Mouse (Mus musculus) embryonic facial prominence, embryonic 13.5 days (tissue): Measurements from ENCODE around the gene Ptpn13. TPM values are rescaled to one million over a fixed set of nuclear protein-coding genes. Genes with fewer than 3 reads are reported as not detected.

Experiments
- ATAC-seq: fragments of 200-750 bp; cut with Nextera tagmentation; 2 replicates; pipeline ENCODE4 v1.8.0; 2017; ENCODE audit warnings: low read depth; ENCODE audit not compliant: insufficient number of reproducible peaks, insufficient read depth, low FRiP score, low TSS enrichment
- H3K27ac ChIP-seq: fragments of 300-500 bp; sonication (generic); 2 replicates; pipeline ENCODE4 v1.5.1; 2015; ENCODE audit warnings: moderate library complexity, mild to moderate bottlenecking, inconsistent platforms
- H3K27me3 ChIP-seq: fragments of 300-500 bp; sonication (generic); 2 replicates; pipeline ENCODE4 v1.6.1; 2015; ENCODE audit warnings: mild to moderate bottlenecking, inconsistent platforms
- H3K36me3 ChIP-seq: fragments of 300-500 bp; sonication (generic); 2 replicates; pipeline ENCODE4 v1.6.1; 2015; ENCODE audit warnings: mild to moderate bottlenecking, inconsistent platforms
- H3K4me1 ChIP-seq: fragments of 300-500 bp; sonication (generic); 2 replicates; pipeline ENCODE4 v1.6.1; 2015; ENCODE audit warnings: inconsistent platforms
- H3K4me2 ChIP-seq: fragments of 300-500 bp; sonication (generic); 2 replicates; pipeline ENCODE4 v1.6.1; 2015; ENCODE audit warnings: moderate library complexity, mild to moderate bottlenecking, inconsistent platforms
- H3K4me3 ChIP-seq: fragments of 300-500 bp; sonication (generic); 2 replicates; pipeline ENCODE4 v1.5.1; 2015; ENCODE audit warnings: mild to moderate bottlenecking, inconsistent platforms
- H3K9ac ChIP-seq: fragments of 300-500 bp; sonication (generic); 2 replicates; pipeline ENCODE4 v1.6.1; 2015; ENCODE audit warnings: mild to moderate bottlenecking, inconsistent platforms
- H3K9me3 ChIP-seq: fragments of 300-500 bp; sonication (generic); 2 replicates; pipeline ENCODE4 v1.6.1; 2016; ENCODE audit warnings: inconsistent platforms
- WGBS: fragments of 180-500 bp; shearing (Covaris S2); methylation state at CpG from one replicate; pipeline ENCODE4 v1.1.7; 2015; ENCODE audit warnings: mixed read lengths; 5-methylcytosine and 5-hydroxymethylcytosine counted together
- polyA plus RNA-seq: library from polyadenylated mRNA; unstranded; fragments of >200 nt; fragmentation: Nextera tagmentation; extraction: Ambion mirVana; gene quantifications from 2 replicates; pipeline ENCODE4 v1.2.1, GENCODE M21; 2015

Gene Ptpn13
- polyA plus RNA-seq, 1 experiment from 2014 or later, result 18.0 TPM

GRCm38 (mm10) chr5:103598881-103599280 is 173.9 kb downstream of the Ptpn13 start:
- Histone ChIP-seq H3K36me3 (peaks cover 14% of the 10 kb centered on the region), H3K4me2 (no peak overlapping the region), H3K9me3 (no peaks in the 10 kb centered on the region), H3K9ac (no peak overlapping the region), H3K27ac (no peak overlapping the region), H3K27me3 (no peaks in the 10 kb centered on the region), H3K4me1 (peaks cover 28% of the 10 kb centered on the region), H3K4me3 (no peak overlapping the region)
- WGBS, result 64% methylated on average over 5 of the region's 5 CpGs
- ATAC-seq, result no peak

GRCm38 (mm10) chr5:103603115-103603893 is 178.3 kb downstream of the Ptpn13 start:
- ATAC-seq, result no peak
- Histone ChIP-seq H3K9ac (no peak overlapping the region), H3K27ac (peak overlapping the region; percentile 5; the same call in 1 of the 2 replicates), H3K27me3 (no peaks in the 10 kb centered on the region), H3K36me3 (0 out of 2 replicates have a peak, but pooled peaks cover 3% of the 10 kb centered on the region), H3K9me3 (no peaks in the 10 kb centered on the region), H3K4me3 (no peak overlapping the region), H3K4me1 (peaks cover 15% of the 10 kb centered on the region), H3K4me2 (no peak overlapping the region)
- 54% methylated on average over 11 of the region's 11 CpGs for WGBS

GRCm38 (mm10) chr5:103605707-103606106 is 180.7 kb downstream of the Ptpn13 start:
- Histone ChIP-seq H3K9me3 (no peaks in the 10 kb centered on the region), H3K4me3 (no peak overlapping the region), H3K27ac (no peak overlapping the region), H3K9ac (no peak overlapping the region), H3K4me2 (no peak overlapping the region), H3K27me3 (no peaks in the 10 kb centered on the region), H3K4me1 (peaks cover 4% of the 10 kb centered on the region; the same call in 1 of the 2 replicates), H3K36me3 (no peaks in the 10 kb centered on the region)
- ATAC-seq, result no peak
- 77% methylated on average over 7 of the region's 7 CpGs for WGBS

- no peaks in the 10 kb centered on the region for H3K4me1 ChIP-seq
- H3K9me3 ChIP-seq, result no peaks in the 10 kb centered on the region
- no peak overlapping the region for H3K4me3 ChIP-seq
- no peaks in the 10 kb centered on the region for H3K27me3 ChIP-seq
- H3K27ac ChIP-seq, result no peak overlapping the region
- H3K4me2 ChIP-seq, result no peak overlapping the region
- 53% methylated on average over 5 of the region's 5 CpGs for WGBS
- no peaks in the 10 kb centered on the region for H3K36me3 ChIP-seq
- H3K9ac ChIP-seq, result no peak overlapping the region
- ATAC-seq, result no peak
These were observed 185.2 kb downstream of the Ptpn13 start for GRCm38 (mm10) chr5:103610148-103610547.

GRCm38 (mm10) chr5:103610856-103611472 is 186.0 kb downstream of the Ptpn13 start:
- WGBS, result 84% methylated on average over 10 of the region's 10 CpGs
- no peak overlapping the region for H3K27ac ChIP-seq
- no peaks in the 10 kb centered on the region for H3K9me3 ChIP-seq
- H3K27me3 ChIP-seq, result no peaks in the 10 kb centered on the region
- no peak for ATAC-seq
- H3K4me1 ChIP-seq, result 0 out of 2 replicates have a peak, but pooled peaks cover 3% of the 10 kb centered on the region
- H3K36me3 ChIP-seq, result no peaks in the 10 kb centered on the region
- no peak overlapping the region for H3K4me2 ChIP-seq
- H3K9ac ChIP-seq, result no peak overlapping the region
- H3K4me3 ChIP-seq, result no peak overlapping the region

GRCm38 (mm10) chr5:103612316-103612715 is 187.3 kb downstream of the Ptpn13 start:
- ATAC-seq, result no peak
- Histone ChIP-seq H3K4me3 (no peak overlapping the region), H3K27ac (no peak overlapping the region), H3K4me2 (no peak overlapping the region), H3K4me1 (peaks cover 3% of the 10 kb centered on the region; the same call in 1 of the 2 replicates), H3K36me3 (no peaks in the 10 kb centered on the region), H3K9ac (no peak overlapping the region), H3K27me3 (no peaks in the 10 kb centered on the region), H3K9me3 (no peaks in the 10 kb centered on the region)
- WGBS, result 81% methylated on average over 7 of the region's 7 CpGs

GRCm38 (mm10) chr5:103614356-103614755 is 189.4 kb downstream of the Ptpn13 start:
- no peaks in the 10 kb centered on the region for H3K9me3 ChIP-seq
- H3K4me2 ChIP-seq, result no peak overlapping the region
- H3K4me3 ChIP-seq, result no peak overlapping the region
- H3K27ac ChIP-seq, result no peak overlapping the region
- no peak for ATAC-seq
- WGBS, result 83% methylated on average over 7 of the region's 7 CpGs
- no peaks in the 10 kb centered on the region for H3K36me3 ChIP-seq
- peaks cover 3% of the 10 kb centered on the region; the same call in 1 of the 2 replicates for H3K4me1 ChIP-seq
- no peaks in the 10 kb centered on the region for H3K27me3 ChIP-seq
- H3K9ac ChIP-seq, result no peak overlapping the region

GRCm38 (mm10) chr5:103617191-103617590 is 192.2 kb downstream of the Ptpn13 start:
- no peaks in the 10 kb centered on the region for H3K27me3 ChIP-seq
- WGBS, result 64% methylated on average over 9 of the region's 9 CpGs
- no peak overlapping the region for H3K4me3 ChIP-seq
- H3K4me1 ChIP-seq, result peaks cover 16% of the 10 kb centered on the region
- no peaks in the 10 kb centered on the region for H3K36me3 ChIP-seq
- no peak overlapping the region for H3K27ac ChIP-seq
- no peak overlapping the region for H3K4me2 ChIP-seq
- H3K9me3 ChIP-seq, result no peaks in the 10 kb centered on the region
- ATAC-seq, result no peak
- no peak overlapping the region for H3K9ac ChIP-seq

GRCm38 (mm10) chr5:103620301-103620973 is 195.4 kb downstream of the Ptpn13 start:
- 55% methylated on average over 12 of the region's 12 CpGs for WGBS
- Histone ChIP-seq H3K36me3 (no peaks in the 10 kb centered on the region), H3K4me2 (no peak overlapping the region; the same call in 1 of the 2 replicates), H3K9ac (no peak overlapping the region), H3K27ac (peak overlapping the region; percentile 62), H3K4me1 (peaks cover 15% of the 10 kb centered on the region), H3K27me3 (no peaks in the 10 kb centered on the region), H3K4me3 (no peak overlapping the region), H3K9me3 (no peaks in the 10 kb centered on the region)
- ATAC-seq, result no peak

GRCm38 (mm10) chr5:103622321-103622720 is 197.3 kb downstream of the Ptpn13 start:
- Histone ChIP-seq H3K4me1 (peaks cover 12% of the 10 kb centered on the region), H3K27me3 (no peaks in the 10 kb centered on the region), H3K9ac (no peak overlapping the region), H3K9me3 (no peaks in the 10 kb centered on the region), H3K4me3 (no peak overlapping the region), H3K36me3 (no peaks in the 10 kb centered on the region), H3K4me2 (no peak overlapping the region), H3K27ac (no peak overlapping the region)
- ATAC-seq, result no peak
- 85% methylated on average over 5 of the region's 5 CpGs for WGBS

GRCm38 (mm10) chr5:103624831-103625230 is 199.8 kb downstream of the Ptpn13 start:
- H3K4me1 ChIP-seq, result peaks cover 22% of the 10 kb centered on the region
- WGBS, result 89% methylated on average over 5 of the region's 5 CpGs
- H3K27me3 ChIP-seq, result no peaks in the 10 kb centered on the region
- no peak overlapping the region for H3K4me3 ChIP-seq
- H3K27ac ChIP-seq, result no peak overlapping the region
- ATAC-seq, result no peak
- no peaks in the 10 kb centered on the region for H3K9me3 ChIP-seq
- H3K36me3 ChIP-seq, result no peaks in the 10 kb centered on the region
- no peak overlapping the region for H3K4me2 ChIP-seq
- no peak overlapping the region for H3K9ac ChIP-seq
